Mouse (Mus musculus) adrenal gland, postnatal 25 days (tissue): ENCODE results near the gene Mrpl12. TPM values are rescaled to one million over a fixed set of nuclear protein-coding genes. Genes with fewer than 3 reads are reported as not detected.

Source experiments
- DNase-seq: peaks from one replicate; pipeline ENCODE4 v3.0.0; 2021; ENCODE audit warnings: mixed read lengths
- long read RNA-seq: library from polyadenylated mRNA; stranded (forward); transcript quantifications from one replicate; pipeline ENCODE4 v2.0.0, GENCODE M21; 2021
- total RNA-seq: library from RNA; stranded (reverse); gene quantifications from 2 replicates; pipeline ENCODE4 v1.2.3, GENCODE M21; 2021

Mrpl12 gene
- total RNA-seq, result 96.3 and 104 TPM in 2 replicates
- long read RNA-seq, transcript Mrpl12-202 (4 exons, 768 nt), result minor isoform, 8 of 109 reads
- long read RNA-seq, transcript Mrpl12-201 (5 exons, 1,316 nt), result major isoform, 88 of 109 reads
- long read RNA-seq, partial matches to known transcripts, result 0 of 109 reads
- long read RNA-seq, other reads (novel, unspliced or antisense), result 13 of 109 reads

DNA sequence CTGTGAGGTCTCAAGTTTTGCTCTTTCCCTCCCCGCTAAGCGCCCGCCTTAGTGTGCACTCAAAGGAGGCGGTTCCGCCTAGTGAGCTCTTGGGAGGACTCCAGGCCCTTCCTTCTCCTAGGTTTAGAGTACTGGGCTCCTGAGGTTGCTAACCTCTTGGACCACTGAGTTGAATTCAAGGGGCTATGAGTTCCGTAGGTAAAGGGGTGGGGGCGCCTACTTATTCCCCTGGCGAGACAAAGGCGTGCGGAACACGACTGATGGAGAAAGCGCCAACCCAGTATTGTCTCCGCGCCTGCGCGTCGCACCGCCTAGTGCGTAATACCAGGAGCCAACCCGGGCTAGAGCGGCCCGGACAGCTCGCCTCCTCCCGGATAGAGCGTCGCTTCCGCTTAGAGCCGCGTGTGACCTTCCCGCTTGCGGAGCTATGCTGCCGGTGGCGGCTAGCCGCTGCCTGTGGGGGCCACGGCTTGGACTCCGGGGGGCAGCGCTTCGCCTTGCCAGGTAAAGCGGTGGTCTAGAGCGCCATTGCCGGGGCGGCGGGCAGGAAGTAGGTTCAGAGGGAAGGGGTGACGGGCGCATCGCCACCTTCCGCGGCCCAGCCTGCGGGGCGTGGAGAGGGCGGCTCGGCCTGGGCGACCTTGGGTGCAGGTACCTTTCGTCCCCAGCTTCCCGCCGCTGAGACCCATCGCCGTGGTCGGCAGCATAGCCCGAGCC lies at the start of gene Mrpl12:
Gene Mrpl12 (plus strand): TSS at position 349 of the 717 bp plus-strand sequence.
- DNase-seq, result peak; percentile 89

DNA sequence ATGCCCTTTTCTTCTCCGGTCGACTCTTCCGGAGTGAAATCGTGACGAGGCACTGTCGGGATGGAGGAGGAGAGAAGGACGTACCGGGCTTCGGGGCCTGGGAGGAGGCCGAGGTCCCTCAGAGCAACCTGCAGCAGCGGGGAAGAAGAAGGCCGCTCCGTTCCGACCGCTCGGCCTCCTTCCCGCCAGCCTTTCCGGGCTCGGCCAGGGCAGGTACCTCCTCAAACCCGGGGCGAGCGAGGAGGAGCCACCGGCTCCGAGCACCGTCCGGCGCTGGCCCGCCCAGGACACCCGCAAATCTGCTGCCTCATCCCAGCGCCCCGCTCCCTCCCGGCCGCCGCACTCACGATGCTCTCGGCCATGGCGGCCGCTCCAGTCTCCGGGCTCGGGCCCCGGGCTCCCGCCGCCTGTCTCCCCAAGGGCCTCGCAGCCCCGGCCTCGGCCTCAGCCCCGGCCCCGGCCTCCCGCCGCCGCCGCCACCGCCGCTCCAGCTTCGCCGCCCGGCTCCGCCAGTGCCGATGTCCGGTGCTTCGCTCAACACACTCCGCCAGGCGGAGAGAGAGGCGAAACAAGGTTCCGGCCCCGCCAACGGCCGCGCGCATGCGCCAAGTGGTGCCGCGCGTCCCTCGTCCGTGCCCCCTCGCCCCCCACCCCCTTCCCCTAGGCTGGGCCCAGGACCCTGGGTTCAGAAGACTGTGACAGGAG lies 47.1 kb upstream of the Mrpl12 start, which contains the start of gene Nploc4:
Gene Nploc4 (minus strand): TSS at position 557 of the 705 bp plus-strand sequence.
- peak; percentile 89 for DNase-seq

DNA sequence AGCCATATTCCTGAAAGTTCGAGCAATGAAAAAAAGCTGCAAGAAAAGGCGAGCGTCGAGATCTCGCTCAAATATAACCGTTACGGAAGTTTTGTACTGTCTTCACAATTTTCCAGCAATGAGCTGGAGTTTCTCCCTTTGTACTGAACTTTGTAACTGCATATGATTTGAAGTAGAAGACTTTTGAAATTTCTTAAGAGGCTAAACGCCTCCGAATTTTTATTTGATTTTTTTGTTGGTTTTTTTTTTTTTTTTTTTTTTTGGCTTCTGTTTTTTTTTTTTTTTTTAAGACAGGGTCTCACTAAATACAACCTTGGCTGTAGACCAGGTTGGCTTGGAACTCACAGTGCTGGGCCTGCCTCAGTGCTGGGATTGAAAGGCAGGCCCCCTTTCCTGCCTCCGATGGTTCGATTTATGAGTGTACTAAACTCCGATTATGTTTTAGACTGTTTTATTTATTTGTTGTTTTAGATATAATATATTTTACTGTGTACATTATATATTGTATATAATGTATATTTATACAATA lies 46.5 kb upstream of the Mrpl12 start:
- DNase-seq, result no peak

DNA sequence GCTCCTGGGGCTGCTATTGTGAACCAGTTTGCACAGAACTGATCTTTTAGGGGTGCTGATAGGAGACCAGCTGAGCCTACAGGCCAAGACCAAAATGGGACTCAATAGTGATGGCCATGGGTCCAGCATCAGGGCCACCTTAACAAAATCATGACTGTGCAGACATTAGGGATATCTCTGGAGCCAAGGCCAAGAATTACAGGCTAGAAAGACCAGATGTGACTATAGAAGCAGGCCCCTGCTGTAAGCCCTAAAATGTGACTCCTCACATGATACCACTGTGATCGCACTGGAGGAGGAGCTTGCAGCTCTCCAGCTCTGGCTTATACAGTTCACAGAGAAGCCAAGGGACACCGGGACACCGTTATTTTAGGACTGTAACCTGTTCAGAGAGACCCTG lies 42.1 kb upstream of the Mrpl12 start, which contains the start of gene Tspan10:
Gene Tspan10 (plus strand): TSS at position 301 of the 400 bp plus-strand sequence.
- no peak for DNase-seq

DNA sequence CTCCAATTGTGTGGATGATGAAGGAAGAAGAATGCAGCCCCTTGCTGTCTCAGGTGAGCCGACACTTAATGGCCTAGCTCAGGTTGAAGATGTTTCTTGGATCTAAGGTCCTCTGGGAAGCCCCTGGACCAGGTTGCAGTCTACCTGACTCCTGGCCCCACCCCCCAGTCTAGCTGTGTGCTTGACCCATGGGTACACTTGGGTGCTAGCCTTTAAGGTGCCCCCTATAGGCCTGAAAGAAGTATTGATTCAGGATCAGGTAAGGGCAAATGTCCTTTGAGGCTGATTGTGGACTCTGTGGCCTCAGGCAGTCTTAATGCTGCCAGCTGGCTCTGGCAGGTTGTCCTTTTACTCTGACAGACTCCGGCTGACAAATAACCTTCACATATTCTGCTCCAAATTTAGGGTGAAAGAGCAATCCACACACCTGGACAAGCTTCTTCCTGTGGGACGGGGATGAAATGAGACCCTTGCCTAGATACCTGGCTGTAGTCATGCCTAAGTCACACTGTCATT lies 41.6 kb upstream of the Mrpl12 start:
- DNase-seq, result no peak

DNA sequence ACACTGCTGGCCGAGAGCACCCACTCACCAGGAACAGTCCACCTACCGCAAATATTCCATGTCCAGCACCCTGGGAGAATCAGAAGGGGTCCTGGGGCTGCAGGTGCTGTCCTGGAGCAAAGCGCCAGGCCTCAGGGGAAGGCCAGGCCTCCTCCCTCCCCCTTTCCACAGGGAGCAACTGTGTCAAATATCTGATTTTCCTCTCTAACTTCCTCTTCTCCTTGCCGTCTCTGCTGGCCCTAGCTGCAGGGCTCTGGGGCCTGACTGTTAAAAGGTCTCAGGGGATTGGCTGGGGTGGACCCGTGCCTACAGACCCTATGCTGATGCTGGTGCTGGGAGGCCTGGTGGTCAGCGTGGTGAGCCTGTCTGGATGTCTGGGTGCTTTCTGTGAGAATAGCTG lies 40.3 kb upstream of the Mrpl12 start:
- no peak for DNase-seq

DNA sequence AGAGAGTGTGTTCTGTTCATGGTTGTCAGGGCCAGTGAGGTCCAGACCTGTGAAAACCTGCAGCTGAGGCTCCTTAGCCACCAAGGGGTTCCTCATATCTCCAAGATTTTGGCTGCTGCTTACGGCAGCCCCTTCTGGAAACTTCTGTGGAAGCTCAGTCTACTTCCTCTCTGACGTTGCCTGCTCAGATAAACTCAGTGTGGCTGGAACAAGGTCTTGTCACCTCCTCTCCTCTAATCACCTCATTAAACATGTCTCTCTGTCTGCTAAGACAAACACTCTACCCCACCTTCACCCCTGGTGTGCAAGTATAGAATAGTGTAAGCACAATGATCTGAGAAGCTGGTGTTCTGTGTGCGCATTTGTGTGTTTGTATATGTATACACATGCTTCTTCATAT lies 38.9 kb upstream of the Mrpl12 start:
- DNase-seq, result no peak

DNA sequence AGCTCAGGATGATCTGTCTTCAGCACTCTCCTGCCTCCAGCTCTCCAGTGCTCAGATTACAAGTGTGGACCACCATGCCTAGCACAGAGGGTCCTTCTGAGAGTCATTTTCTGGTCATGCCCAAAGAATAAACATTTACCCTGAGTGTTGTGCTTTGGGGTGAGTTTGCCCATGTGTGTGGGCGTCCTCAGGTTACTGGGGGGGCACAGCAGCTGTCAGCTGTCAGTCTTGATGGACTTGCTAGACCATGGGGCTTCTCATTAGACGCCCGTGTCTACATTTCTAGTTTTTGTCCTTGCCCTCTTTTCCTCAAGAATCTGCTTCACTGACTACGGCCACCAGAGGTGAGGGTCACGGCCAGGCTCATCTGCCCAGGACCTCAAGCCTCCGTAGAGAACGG lies 37.2 kb upstream of the Mrpl12 start:
- DNase-seq, result no peak

DNA sequence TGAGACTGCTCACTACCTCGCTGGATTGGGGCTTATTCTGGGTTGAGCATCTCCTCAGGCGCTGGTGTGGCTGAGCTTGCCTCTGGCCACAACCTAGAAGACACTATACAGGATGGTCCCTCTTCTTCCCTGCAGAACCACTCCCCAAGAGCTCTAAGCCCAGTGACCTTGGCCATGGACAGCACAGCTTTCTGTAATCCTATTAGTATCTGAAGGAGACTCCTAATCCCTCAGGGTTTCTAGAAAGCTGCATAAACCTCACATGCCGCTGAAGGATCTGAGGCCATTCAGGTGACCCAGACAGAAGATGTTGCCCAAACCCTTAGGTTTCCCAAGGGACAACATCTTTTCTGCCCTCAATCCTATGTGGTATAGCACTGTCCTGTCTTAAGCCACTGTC lies 32.2 kb upstream of the Mrpl12 start:
- DNase-seq, result no peak

DNA sequence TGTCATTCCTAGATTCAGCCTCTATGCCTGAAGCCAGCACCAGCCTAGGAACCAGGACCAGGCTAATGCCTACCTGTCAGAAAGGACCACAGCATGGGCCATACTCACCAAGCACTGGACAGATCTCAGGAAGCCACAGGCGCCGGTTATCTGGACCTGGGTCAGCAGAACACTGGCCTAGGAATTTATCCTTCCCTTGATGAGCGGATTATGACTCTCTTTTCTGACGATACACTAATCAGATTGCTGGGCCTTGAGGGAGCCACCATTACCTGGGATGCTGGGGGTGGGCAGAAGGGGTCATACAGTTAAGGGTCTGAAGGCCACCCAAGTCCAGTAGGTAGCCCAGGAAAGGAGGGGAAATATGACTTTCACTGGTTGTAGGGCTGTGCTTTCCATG lies 31.1 kb upstream of the Mrpl12 start, which contains the start of gene Pde6g:
Gene Pde6g (minus strand): TSS at position 195 of the 400 bp plus-strand sequence.
- no peak for DNase-seq

DNA sequence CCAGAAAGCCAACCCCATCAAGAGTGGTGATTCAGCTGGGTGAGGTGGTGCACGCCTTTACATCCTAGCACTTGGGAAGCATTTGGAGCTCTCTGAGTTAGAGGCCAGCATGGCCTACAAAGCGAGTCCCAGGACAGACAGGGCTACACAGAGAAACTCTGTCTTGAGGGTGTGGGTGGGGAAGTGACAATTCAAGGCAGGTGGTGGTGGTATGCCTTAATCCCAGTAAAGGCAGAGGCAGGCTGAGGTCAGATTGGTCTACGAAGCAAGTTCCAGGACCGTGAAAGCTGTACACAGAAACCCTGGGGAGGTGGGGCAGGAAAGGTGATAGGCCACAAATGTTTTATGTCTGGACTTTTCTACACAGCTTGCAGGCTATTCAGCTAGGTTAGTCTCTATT lies 29.4 kb upstream of the Mrpl12 start:
- DNase-seq, result no peak

DNA sequence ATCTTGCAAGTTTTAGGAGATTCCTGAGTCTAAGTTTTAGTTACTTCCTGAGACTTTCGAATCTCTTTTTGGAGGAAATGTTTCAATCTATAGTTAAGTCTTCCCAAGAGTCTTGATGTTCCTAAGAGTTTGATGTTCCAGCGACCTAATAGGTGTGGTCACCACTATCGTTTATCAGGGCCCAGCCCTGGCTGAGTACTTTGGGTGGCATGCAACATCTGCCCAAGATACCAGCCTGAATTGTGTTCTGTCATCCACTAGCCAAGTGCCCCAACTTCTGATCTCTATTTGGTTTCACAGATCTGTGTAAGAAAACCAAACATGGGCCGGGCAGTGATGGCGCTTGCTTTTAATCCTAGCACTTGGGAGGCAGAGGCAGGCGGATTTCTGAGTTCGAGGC lies 29.0 kb upstream of the Mrpl12 start:
- DNase-seq, result no peak

DNA sequence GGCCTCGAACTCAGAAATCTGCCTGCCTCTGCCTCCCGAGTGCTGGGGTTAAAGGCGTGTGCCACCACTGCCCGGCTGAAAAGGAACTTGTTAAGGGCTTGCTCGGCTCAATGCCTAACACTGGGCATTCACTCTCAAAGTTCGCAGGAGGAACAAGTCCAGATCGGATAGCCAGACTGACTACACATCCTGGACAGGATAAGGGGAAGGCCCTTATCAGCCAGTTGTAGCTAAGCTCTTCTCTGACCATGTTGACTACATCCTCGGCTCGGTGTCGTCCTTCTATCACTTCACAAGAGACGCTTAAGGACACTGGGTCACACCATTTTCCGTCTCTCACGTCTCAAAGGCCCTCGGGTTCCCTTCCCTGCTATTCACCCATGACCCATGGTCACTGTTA lies 27.0 kb upstream of the Mrpl12 start:
- no peak for DNase-seq

DNA sequence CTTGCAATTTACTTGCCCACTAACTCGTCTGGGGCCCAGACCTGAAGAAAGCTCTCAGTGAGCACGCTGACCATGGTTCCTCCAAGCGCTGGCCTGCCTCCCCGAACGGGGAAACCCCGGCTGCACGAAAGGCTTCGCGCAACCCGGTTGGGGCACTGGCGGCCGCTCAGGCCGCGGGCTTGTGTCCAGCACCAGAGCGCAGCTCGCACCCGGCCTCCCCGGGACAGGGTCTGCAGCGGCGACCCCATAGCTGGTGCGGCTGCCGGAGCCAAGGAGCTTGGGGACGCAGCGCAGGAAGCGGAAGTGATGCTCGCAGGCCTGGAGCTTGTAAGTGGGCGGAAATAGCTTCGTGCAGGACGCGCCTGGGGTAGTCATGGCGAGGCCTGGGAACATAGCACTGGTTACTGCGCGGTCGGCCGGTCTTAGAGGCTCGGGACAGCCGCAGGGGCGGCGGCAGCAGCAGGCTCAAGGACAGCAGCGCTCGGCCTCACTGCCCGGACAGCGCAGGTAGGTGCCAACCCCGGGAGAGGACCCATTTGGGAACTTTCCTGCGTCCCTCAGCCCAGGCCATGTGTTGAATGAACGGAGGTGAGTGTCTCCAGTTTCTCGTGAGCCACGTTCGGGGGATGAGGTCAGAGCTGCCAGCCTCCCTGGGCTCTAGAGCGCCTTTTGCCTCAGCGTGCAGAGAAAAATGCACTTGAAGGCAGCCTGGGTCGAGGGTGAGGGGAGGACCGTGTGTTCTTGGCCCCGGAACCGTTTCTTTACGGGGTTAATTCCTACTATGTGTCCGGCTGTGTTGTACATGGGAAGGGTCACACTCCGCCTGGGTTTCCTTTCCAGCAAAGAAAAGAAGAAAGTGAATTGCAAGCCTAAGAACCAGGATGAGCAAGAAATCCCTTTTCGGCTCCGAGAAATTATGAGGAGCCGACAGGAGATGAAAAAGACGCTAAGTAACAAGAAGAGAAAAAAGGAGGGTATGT lies 26.4 kb upstream of the Mrpl12 start, which contains the start of the genes Oxld1 and Ccdc137:
Gene Oxld1 (minus strand): TSS at position 297 of the 980 bp plus-strand sequence.
Gene Ccdc137 (plus strand): TSS at position 344 of the 980 bp plus-strand sequence.
- DNase-seq, result peak; percentile 76

DNA sequence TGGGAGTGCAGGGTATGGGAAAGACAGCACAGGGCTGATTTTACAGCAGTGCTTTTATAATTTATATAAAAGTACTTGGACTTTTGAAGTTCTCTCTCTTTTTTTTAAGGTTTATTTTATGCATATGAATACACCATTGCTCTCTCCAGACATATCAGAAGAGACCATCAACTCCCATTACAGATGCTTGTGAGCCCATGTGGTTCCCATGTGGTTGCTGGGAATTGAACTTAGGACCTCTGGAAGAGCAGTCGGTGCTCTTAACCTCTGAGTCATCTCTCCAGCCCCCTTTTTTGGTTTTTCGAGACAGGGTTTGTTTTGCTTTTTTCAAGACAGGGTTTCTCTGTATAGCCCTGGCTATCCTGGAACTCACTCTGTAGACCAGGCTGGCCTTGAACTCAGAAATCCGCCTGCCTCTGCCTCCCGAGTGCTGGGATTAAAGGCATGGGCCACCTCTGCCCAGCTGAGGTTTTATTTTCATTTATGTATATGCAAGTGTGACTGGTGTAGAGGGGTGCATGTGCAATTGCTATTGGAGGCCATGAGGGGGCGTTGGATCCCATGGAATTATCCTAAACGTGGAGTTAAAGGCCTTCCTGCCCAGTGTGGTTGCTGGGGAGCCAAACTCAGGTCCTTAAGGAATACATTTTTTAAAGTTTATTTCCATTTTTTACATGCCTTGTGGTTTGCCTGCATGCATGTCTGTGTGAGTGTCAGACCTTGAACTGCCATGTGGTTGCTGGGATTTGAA lies 25.4 kb upstream of the Mrpl12 start:
- DNase-seq, result no peak

DNA sequence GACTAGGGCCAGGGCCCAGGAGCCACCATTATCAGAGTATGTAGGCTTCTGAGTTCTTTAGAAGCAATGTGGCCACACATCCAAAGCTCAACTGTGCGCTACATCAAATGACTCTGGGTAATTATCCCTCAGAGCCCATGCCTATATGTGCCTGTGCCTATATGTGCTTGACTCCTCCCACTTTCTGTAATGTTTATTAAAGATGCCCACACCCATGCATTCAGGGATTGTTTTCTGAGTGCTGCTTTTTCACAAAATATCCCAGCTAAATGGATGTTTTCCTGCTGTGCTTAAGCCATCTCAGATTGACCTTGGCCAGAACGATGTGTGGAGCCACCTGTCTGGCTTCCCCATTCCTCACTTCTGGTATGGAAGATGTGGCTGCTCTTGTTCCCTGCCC lies 20.9 kb upstream of the Mrpl12 start:
- no peak for DNase-seq

DNA sequence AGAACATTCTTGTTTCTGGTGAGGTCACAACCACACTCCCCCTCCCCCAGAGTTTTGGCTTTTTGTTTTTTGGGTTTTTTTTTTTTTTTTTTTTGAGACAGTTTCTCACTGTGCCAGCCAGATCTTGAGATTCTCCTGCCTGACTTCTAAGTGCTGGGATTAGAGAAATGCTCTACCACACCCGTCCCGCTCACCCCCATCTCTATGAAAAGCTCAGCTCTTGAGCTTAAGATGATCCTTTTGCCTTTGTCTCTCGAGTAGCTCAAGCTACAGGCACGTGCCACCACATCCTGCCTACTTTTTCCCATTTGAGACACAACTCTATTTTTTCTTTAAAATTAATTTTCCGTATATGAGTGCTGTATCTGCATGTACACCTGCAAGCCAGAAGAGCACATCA lies 20.0 kb upstream of the Mrpl12 start:
- DNase-seq, result no peak

DNA sequence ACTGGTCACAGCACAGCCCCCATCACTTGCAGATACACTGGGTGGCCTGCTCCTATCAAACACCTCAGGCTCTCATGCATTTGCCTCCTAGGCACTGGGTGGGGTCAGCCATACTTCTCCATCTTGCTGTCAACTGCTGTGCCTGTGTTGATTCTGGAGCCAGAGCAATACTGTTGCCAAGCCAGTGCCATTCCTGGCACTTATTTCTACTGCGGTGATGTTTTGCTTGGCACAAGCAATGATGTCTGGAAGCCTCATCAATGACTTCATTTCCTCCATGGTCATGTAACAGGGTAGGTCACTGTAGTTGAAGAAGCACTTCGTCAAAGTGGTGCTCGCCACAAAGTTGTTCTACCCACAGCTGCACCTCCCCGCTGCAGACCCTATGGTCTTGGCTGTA lies 18.9 kb upstream of the Mrpl12 start:
- no peak for DNase-seq

DNA sequence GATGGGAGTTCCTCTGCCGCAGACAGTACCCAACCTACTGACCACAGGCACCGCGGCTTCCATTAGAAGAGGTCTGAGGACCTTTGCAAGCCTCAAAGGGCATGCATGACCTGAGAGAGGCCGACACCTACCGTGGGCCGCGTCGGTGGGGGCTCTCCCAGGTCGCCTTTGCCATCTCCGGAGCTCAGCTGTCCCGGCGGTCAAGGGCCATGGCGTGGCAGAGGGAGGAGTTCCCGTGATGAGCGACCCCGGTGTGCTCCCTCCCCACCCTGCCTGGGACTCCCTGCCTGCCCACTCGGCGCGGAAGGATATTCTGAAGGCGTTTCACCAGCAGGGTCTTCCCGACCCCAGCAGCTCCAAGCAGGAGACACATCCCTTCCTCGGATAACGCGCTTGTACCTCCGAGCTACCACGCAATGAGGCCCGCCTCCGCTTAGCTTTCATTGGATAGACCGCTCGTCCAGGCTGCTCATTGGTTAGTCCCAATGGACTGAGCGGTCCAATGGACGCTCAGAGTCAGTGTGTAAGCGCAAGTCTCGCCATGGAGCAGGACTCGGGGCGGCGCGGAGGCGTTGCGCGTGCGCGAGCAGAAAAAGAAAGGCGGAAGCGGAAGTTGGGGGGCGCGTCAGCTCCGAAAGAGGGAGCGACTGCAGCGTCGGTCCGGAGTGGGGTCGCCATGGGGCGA lies 17.2 kb upstream of the Mrpl12 start, which contains the start of gene Arl16:
Gene Arl16 (minus strand): TSS at position 557 of the 685 bp plus-strand sequence.
- DNase-seq, result peak; percentile 94

DNA sequence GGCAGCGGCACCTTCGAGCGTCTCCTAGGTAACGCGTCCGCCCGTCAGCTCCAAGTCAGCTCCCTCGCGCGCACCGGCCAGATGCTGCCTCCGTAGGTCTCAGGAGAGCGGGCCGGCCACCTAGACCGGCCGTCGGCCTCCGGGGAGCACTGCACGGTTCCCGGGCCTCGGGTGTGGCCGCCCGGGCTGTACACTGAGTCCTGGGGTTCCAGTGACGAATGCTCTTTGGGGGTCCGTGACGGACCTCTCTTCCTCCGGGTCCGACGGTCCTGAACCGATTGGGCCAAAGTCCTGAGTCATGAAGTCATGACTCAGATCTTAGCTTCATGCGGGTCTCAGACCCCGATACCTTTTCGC lies 16.7 kb upstream of the Mrpl12 start:
- DNase-seq, result no peak
